Mouse (Mus musculus): ENCODE data around the gene Stra6.

GRCm38 (mm10) chr9:58103647-58104046 lies 40.1 kb downstream of the Stra6 start:
- TF ChIP-seq CTCF (IDR thresholded peaks at IDR 0.05; ENCODE audit: control insufficient read depth, insufficient read depth, insufficient read length), result no peak
- no peak for TF ChIP-seq MAX (IDR thresholded peaks at IDR 0.05)
- no peak for TF ChIP-seq MYOG (IDR thresholded peaks at IDR 0.05; ENCODE audit: control insufficient read depth, extremely low read depth, insufficient read length)
- no peak for TF ChIP-seq USF1 (IDR thresholded peaks at IDR 0.05; ENCODE audit: low read depth)
- no peak for TF ChIP-seq MYOD1 (IDR thresholded peaks at IDR 0.05; ENCODE audit: control insufficient read depth, insufficient read length, low read depth)
- no peak for TF ChIP-seq FOSL1 (IDR thresholded peaks at IDR 0.05; ENCODE audit: insufficient read depth, low read length, poor library complexity, severe bottlenecking)
